Mouse (Mus musculus) MEL (cell line): ENCODE measurements around the gene Oas2. TPM values are rescaled to one million over a fixed set of nuclear protein-coding genes. Genes with fewer than 3 reads are reported as not detected.

Experiments
- DNase-seq: peaks from one replicate; pipeline ENCODE4 v3.0.0; 2011; ENCODE audit warnings: low read depth, low spot score
- H3K27ac ChIP-seq: 2 replicates; pipeline ENCODE4 v1.5.1; 2012; ENCODE audit warnings: low read depth, mild to moderate bottlenecking, control low read depth, low read length, moderate library complexity; ENCODE audit not compliant: control insufficient read depth
- H3K27me3 ChIP-seq, 2 experiments: fragments of 150-350 bp in 1 of 2; sonication (generic) in 1 of 2; 2 replicates each; pipeline ENCODE4 v1.6.1; 2012; ENCODE audit warnings: low read length in 2 of 2, mild to moderate bottlenecking in 2 of 2, improper control_type of control experiment in 1 of 2, moderate library complexity in 1 of 2; ENCODE audit not compliant: insufficient read depth in 2 of 2, control insufficient read depth in 1 of 2
- H3K36me3 ChIP-seq, 2 experiments: 2 replicates each; pipeline ENCODE4 v1.6.1; 2012 to 2014; ENCODE audit warnings: low read length in 2 of 2, improper control_type of control experiment in 1 of 2, inconsistent platforms in 1 of 2, mild to moderate bottlenecking in 1 of 2; ENCODE audit not compliant: insufficient read depth in 2 of 2, control insufficient read depth in 1 of 2
- H3K4me1 ChIP-seq, 2 experiments: fragments of 150-350 bp in 1 of 2; sonication (generic) in 1 of 2; 2 replicates each; pipeline ENCODE4 v1.6.1; 2012; ENCODE audit warnings: low read length in 2 of 2, improper control_type of control experiment in 1 of 2, mild to moderate bottlenecking in 1 of 2; ENCODE audit not compliant: insufficient read depth in 2 of 2, control insufficient read depth in 1 of 2
- H3K4me3 ChIP-seq, 2 experiments: fragments of 150-350 bp in 1 of 2; sonication (generic) in 1 of 2; 2 replicates each; pipeline ENCODE4 v1.5.1; 2012; ENCODE audit warnings: low read depth in 2 of 2, low read length in 2 of 2, mild to moderate bottlenecking in 2 of 2, moderate library complexity in 2 of 2, control low read depth in 1 of 2, improper control_type of control experiment in 1 of 2; ENCODE audit not compliant: control insufficient read depth in 1 of 2, insufficient read depth in 1 of 2
- H3K79me2 ChIP-seq: 2 replicates; pipeline ENCODE4 v1.6.1; 2012; ENCODE audit warnings: mild to moderate bottlenecking, low read length, moderate library complexity; ENCODE audit not compliant: control insufficient read depth, poor library complexity, insufficient read depth
- H3K9ac ChIP-seq: 2 replicates; pipeline ENCODE4 v1.6.1; 2012; ENCODE audit warnings: low read depth, mild to moderate bottlenecking, control low read depth, low read length, moderate library complexity; ENCODE audit not compliant: control insufficient read depth, poor library complexity, severe bottlenecking
- H3K9me3 ChIP-seq: fragments of 150-350 bp; sonication (generic); replicated peaks from 2 replicates; pipeline ENCODE4 v1.6.1; 2012; ENCODE audit warnings: mild to moderate bottlenecking, low read length, improper control_type of control experiment, moderate library complexity; ENCODE audit not compliant: insufficient read depth
- BHLHE40 ChIP-seq: IDR thresholded peaks from 2 replicates; pipeline ENCODE4 v1.6.1; 2012; ENCODE audit warnings: low read depth, mild to moderate bottlenecking, inconsistent platforms, low read length, improper control_type of control experiment, borderline replicate concordance
- CHD2 ChIP-seq: IDR thresholded peaks from 2 replicates; pipeline ENCODE4 v1.6.1; 2011; ENCODE audit warnings: low read length, improper control_type of control experiment
- E2F4 ChIP-seq: IDR thresholded peaks from 2 replicates; pipeline ENCODE4 v1.6.1; 2011; ENCODE audit warnings: low read depth, low read length, improper control_type of control experiment, borderline replicate concordance
- ELF1 ChIP-seq: IDR thresholded peaks from 2 replicates; pipeline ENCODE4 v1.6.1; 2014; ENCODE audit warnings: low read depth, mild to moderate bottlenecking, inconsistent platforms, low read length, improper control_type of control experiment, moderate library complexity
- EP300 ChIP-seq, 2 experiments: IDR thresholded peaks; 2 replicates each; pipeline ENCODE4 v1.6.1; 2011; ENCODE audit warnings: improper control_type of control experiment in 2 of 2, low read length in 2 of 2, low read depth in 1 of 2, mild to moderate bottlenecking in 1 of 2
- GABPA ChIP-seq: IDR thresholded peaks from 2 replicates; pipeline ENCODE4 v1.6.1; 2012; ENCODE audit warnings: low read depth, mild to moderate bottlenecking, inconsistent platforms, low read length, improper control_type of control experiment, moderate library complexity
- GATA1 ChIP-seq: IDR thresholded peaks from 2 replicates; pipeline ENCODE4 v1.6.1; 2011; ENCODE audit warnings: low read depth, low read length, improper control_type of control experiment
- JUND ChIP-seq: IDR thresholded peaks from 2 replicates; pipeline ENCODE4 v1.6.1; 2011; ENCODE audit warnings: low read depth, mild to moderate bottlenecking, improper control_type of control experiment, low read length
- MAFK ChIP-seq: IDR thresholded peaks from 2 replicates; pipeline ENCODE4 v1.6.1; 2011; ENCODE audit warnings: low read depth, mild to moderate bottlenecking, low read length, improper control_type of control experiment, borderline replicate concordance
- MAZ ChIP-seq: IDR thresholded peaks from 2 replicates; pipeline ENCODE4 v1.6.1; 2012; ENCODE audit warnings: low read depth, mild to moderate bottlenecking, inconsistent platforms, low read length, improper control_type of control experiment
- MEF2A ChIP-seq: IDR thresholded peaks from 2 replicates; pipeline ENCODE4 v1.6.1; 2014; ENCODE audit warnings: low read depth, mild to moderate bottlenecking, inconsistent platforms, low read length, improper control_type of control experiment; ENCODE audit not compliant: poor library complexity, insufficient replicate concordance, severe bottlenecking; ENCODE audit errors: extremely low read depth
- MXI1 ChIP-seq: IDR thresholded peaks from 2 replicates; pipeline ENCODE4 v1.6.1; 2011; ENCODE audit warnings: mild to moderate bottlenecking, low read depth, low read length, improper control_type of control experiment
- MYC ChIP-seq: IDR thresholded peaks from 2 replicates; pipeline ENCODE4 v1.6.1; 2011; ENCODE audit warnings: low read depth, mild to moderate bottlenecking, low read length, improper control_type of control experiment, moderate library complexity
- NELFE ChIP-seq: IDR thresholded peaks from 2 replicates; pipeline ENCODE4 v1.6.1; 2011; ENCODE audit warnings: low read depth, low read length, improper control_type of control experiment
- NRF1 ChIP-seq: IDR thresholded peaks from 2 replicates; pipeline ENCODE4 v1.6.1; 2014; ENCODE audit warnings: low read depth, mild to moderate bottlenecking, inconsistent platforms, low read length, improper control_type of control experiment, moderate library complexity; ENCODE audit not compliant: poor library complexity, insufficient read depth, severe bottlenecking
- POLR2A ChIP-seq, 2 experiments: IDR thresholded peaks; 2 replicates each; pipeline ENCODE4 v1.6.1; 2011 to 2012; ENCODE audit warnings: low read length in 2 of 2, mild to moderate bottlenecking in 2 of 2, control low read depth in 1 of 2, improper control_type of control experiment in 1 of 2, low read depth in 1 of 2, moderate library complexity in 1 of 2; ENCODE audit not compliant: control insufficient read depth in 1 of 2, insufficient read depth in 1 of 2, poor library complexity in 1 of 2
- POLR2AphosphoS2 ChIP-seq: IDR thresholded peaks from 2 replicates; pipeline ENCODE4 v1.6.1; 2011; ENCODE audit warnings: low read length, improper control_type of control experiment
- POLR2AphosphoS5 ChIP-seq: IDR thresholded peaks from 2 replicates; pipeline ENCODE4 v1.6.1; 2012; ENCODE audit warnings: low read depth, borderline replicate concordance, mild to moderate bottlenecking, inconsistent platforms, low read length, moderate library complexity, mixed read lengths
- RAD21 ChIP-seq: IDR thresholded peaks from 2 replicates; pipeline ENCODE4 v1.6.1; 2011; ENCODE audit warnings: mild to moderate bottlenecking, low read depth, low read length, improper control_type of control experiment
- RCOR1 ChIP-seq: IDR thresholded peaks from 2 replicates; pipeline ENCODE4 v1.6.1; 2012; ENCODE audit warnings: low read depth, mild to moderate bottlenecking, inconsistent platforms, low read length, improper control_type of control experiment
- SIN3A ChIP-seq: IDR thresholded peaks from 2 replicates; pipeline ENCODE4 v1.6.1; 2012; ENCODE audit warnings: low read length, improper control_type of control experiment, inconsistent platforms
- SMC3 ChIP-seq: IDR thresholded peaks from 2 replicates; pipeline ENCODE4 v1.6.1; 2011; ENCODE audit warnings: low read depth, low read length, improper control_type of control experiment
- UBTF ChIP-seq: IDR thresholded peaks from 2 replicates; pipeline ENCODE4 v1.6.1; 2012; ENCODE audit warnings: low read depth, mild to moderate bottlenecking, inconsistent platforms, low read length, improper control_type of control experiment, moderate library complexity, borderline replicate concordance; ENCODE audit not compliant: insufficient read depth
- USF1 ChIP-seq: IDR thresholded peaks from 2 replicates; pipeline ENCODE4 v1.6.1; 2014; ENCODE audit warnings: low read depth, mild to moderate bottlenecking, inconsistent platforms, low read length, improper control_type of control experiment, moderate library complexity
- ZC3H11A ChIP-seq: IDR thresholded peaks from 2 replicates; pipeline ENCODE4 v1.6.1; 2012; ENCODE audit warnings: low read depth, mild to moderate bottlenecking, inconsistent platforms, low read length, improper control_type of control experiment
- ZKSCAN1 ChIP-seq: IDR thresholded peaks from 2 replicates; pipeline ENCODE4 v1.6.1; 2012; ENCODE audit warnings: low read depth, mild to moderate bottlenecking, inconsistent platforms, low read length, improper control_type of control experiment, moderate library complexity
- ZMIZ1 ChIP-seq: IDR thresholded peaks from 2 replicates; pipeline ENCODE4 v1.6.1; 2012; ENCODE audit warnings: low read depth, mild to moderate bottlenecking, inconsistent platforms, low read length, improper control_type of control experiment, moderate library complexity
- polyA plus RNA-seq, 2 experiments: library from polyadenylated mRNA; stranded (reverse) in 1 of 2; unstranded in 1 of 2; fragments of >175 nt in 1 of 2; fragments of >200 nt in 1 of 2; gene quantifications; 2 replicates each; pipeline versions ENCODE4 v1.2.1 to v1.2.4; 2012; ENCODE audit warnings: low replicate concordance in 2 of 2, low read depth in 1 of 2; ENCODE audit not compliant: insufficient read length in 2 of 2, insufficient read depth in 1 of 2, missing spikeins in 1 of 2
- total RNA-seq: library from RNA; depleted of rRNA; stranded (reverse); fragments of 300-350 nt; gene quantifications from 2 replicates; pipeline ENCODE4 v1.2.3, GENCODE M21; 2012

Oas2 gene
- total and polyA plus RNA-seq, 3 experiments, result 0.96 to 5.2 TPM; not detected in 1

DNA sequence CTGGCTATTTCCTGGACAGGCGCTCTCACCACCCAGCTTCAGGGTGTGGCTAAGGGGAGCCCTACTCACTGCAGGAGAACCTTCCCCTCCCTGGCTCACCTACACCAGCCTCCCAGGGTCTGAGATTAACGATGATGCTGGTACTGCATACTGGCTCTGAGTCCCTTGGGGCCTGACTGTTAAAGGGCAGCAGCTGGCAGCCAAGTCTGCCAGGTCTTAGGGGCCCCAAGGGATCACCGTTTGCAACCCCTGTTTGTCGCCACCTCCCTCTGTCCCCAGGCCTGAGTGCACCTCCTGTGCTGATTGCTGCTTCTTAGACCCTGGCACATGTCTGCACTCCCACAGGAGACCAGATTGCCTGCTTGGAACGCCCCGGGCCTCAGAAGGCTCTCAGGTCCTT lies 45.2 kb downstream of the Oas2 start:
- no peak for TF ChIP-seq E2F4
- TF ChIP-seq RAD21, result no peak
- no peak for TF ChIP-seq USF1
- TF ChIP-seq MYC, result no peak
- TF ChIP-seq SMC3, result no peak
- no peak for TF ChIP-seq ZMIZ1
- TF ChIP-seq ELF1, result no peak
- TF ChIP-seq SIN3A, result no peak
- no peak for TF ChIP-seq GABPA
- TF ChIP-seq POLR2AphosphoS5, result no peak
- no peak for TF ChIP-seq JUND
- no peak for TF ChIP-seq UBTF
- TF ChIP-seq MAFK, result no peak
- TF ChIP-seq ZKSCAN1, result no peak
- TF ChIP-seq MAZ, result no peak
- no peaks in the 10 kb centered on the region for H3K4me1 ChIP-seq
- DNase-seq, result no peak
- H3K27me3 ChIP-seq, result no peaks in the 10 kb centered on the region
- H3K79me2 ChIP-seq, result no peaks in the 10 kb centered on the region
- H3K9ac ChIP-seq, result no peak overlapping the region
- H3K27ac ChIP-seq, result no peak overlapping the region
- no peak overlapping the region for H3K4me3 ChIP-seq
- no peaks in the 10 kb centered on the region for H3K9me3 ChIP-seq
- no peaks in the 10 kb centered on the region for H3K36me3 ChIP-seq

DNA sequence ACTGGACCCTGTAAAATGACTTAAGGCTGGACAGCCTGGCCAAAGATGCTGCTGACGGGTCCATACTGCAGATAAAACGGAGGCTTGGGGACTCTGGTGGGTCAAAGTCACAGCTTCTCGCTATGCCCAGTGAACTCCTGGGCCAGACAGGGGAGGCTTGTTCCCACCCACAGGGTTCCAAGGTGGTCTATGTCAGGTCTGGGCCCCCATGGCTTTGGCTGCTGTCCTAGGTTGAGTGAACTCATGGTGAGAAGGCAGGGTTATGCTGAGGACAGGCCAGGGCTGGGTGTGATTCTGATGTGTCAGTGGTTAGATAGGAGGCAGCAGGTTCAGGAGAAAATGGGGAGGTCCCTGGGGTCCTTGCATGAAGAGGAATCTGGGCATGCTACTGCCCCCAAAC lies 46.0 kb downstream of the Oas2 start:
- no peaks in the 10 kb centered on the region for H3K9me3 ChIP-seq
- TF ChIP-seq ELF1 (no peak), RCOR1 (no peak), POLR2AphosphoS2 (no peak), MAZ (no peak), MEF2A (no peak), CHD2 (no peak), ZKSCAN1 (no peak), GATA1 (no peak), NELFE (no peak), POLR2A (IDR thresholded peaks at IDR 0.05; ENCODE audit: control insufficient read depth in 1 of 2, insufficient read depth in 1 of 2, low read depth in 1 of 2, low read length in 2 of 2, poor library complexity in 1 of 2) (no peak), EP300 (IDR thresholded peaks at IDR 0.05; ENCODE audit: low read depth in 1 of 2, low read length in 2 of 2) (no peak), ZC3H11A (no peak), USF1 (no peak), NRF1 (no peak), BHLHE40 (no peak), MXI1 (no peak)
- H3K9ac ChIP-seq, result no peak overlapping the region
- H3K36me3 ChIP-seq, result no peaks in the 10 kb centered on the region
- DNase-seq, result no peak
- H3K79me2 ChIP-seq, result no peaks in the 10 kb centered on the region
- no peak overlapping the region for H3K4me3 ChIP-seq
- no peaks in the 10 kb centered on the region for H3K4me1 ChIP-seq
- H3K27ac ChIP-seq, result no peak overlapping the region
- no peaks in the 10 kb centered on the region for H3K27me3 ChIP-seq
